10 mouse cellular contexts compared by ENCODE assay signal in the genomic region with DNA sequence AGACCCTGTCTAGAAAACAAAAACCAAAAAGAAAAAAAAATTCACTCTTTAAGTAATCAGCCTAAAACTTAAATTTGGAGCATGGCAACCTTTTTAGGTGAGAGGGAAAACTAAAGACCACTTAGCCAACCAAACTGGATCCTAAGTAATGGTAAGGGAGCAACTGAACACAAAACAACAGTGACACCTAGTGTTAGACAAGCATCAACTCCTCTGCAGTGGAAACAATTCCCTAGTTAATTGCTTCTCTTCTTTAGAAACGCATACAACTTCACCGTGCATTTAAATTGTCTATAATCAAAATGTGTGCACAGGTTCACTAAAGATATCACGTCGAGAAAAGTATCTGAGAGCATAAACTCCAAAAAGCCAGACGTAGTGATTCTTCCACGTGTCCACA.
A peak's percentile ranks its signal among the peaks of the same experiment; 100 is the strongest.
DNase-seq lines count a peak whose midpoint lies in the region; ATAC-seq and TF ChIP-seq lines count a peak whose summit lies in the region.
"Had no signal": no experiment of that assay in that cellular context is flagged by ENCODE, and none has a peak within 500 bp of the region (broad histone marks: within the 10 kb centered on the region; RNA-seq: fewer than 3 reads in every experiment).

No protein-coding gene starts in this region.

- H3K27ac ChIP-seq in hindbrain, postnatal 0 days = no peak overlapping the region
- H3K27ac ChIP-seq in hindbrain, embryonic 11.5 days (ENCODE audit: low read depth, low read length) = no peak overlapping the region
- no peak overlapping the region for H3K27ac ChIP-seq in thymus, adult 2 months (ENCODE audit: control insufficient read depth, insufficient read depth, low read length)
- H3K27ac ChIP-seq: embryonic facial prominence, embryonic 15.5 days had no signal

- DNase-seq in hindbrain, postnatal 0 days (ENCODE audit: low spot score) = peak; percentile 77
- DNase-seq in hindbrain, embryonic 11.5 days (ENCODE audit: low spot score) = no peak
- DNase-seq in CD4-positive helper T cell, adult 2 months (ENCODE audit: low read depth, low spot score) = peak; percentile 52
- DNase-seq in MN1 (ENCODE audit: low spot score) = peak; percentile 40
- peak; percentile 36 for DNase-seq in lung, postnatal 10 days
- DNase-seq in thymus, adult 2 months = no peak
- no peak for DNase-seq in kidney, adult 8-10 months
- DNase-seq: heart, postnatal 14 days had no signal

- ATAC-seq in hindbrain, postnatal 0 days = no peak; the same call in 1 of the 2 replicates
- ATAC-seq in hindbrain, embryonic 11.5 days (ENCODE audit: low FRiP score) = no peak

- 0 out of 2 replicates have a peak, but pooled peaks cover 4% of the 10 kb centered on the region for H3K36me3 ChIP-seq in hindbrain, postnatal 0 days (ENCODE audit: insufficient read depth, low read length)
- peaks cover 8% of the 10 kb centered on the region; the same call in 1 of the 2 replicates for H3K36me3 ChIP-seq in hindbrain, embryonic 11.5 days (ENCODE audit: control insufficient read depth, insufficient read depth, low read length)
- peaks cover 9% of the 10 kb centered on the region for H3K36me3 ChIP-seq in thymus, adult 2 months (ENCODE audit: control insufficient read depth, insufficient read depth, low read length)

- peak; percentile 82 for TF ChIP-seq CTCF in hindbrain, postnatal 0 days (IDR thresholded peaks at IDR 0.05; ENCODE audit: low read depth)
- TF ChIP-seq CTCF in thymus, adult 2 months (IDR thresholded peaks at IDR 0.05; ENCODE audit: borderline replicate concordance, control insufficient read depth, extremely low read depth, insufficient read depth, low read length, poor library complexity) = no peak

- H3K9ac ChIP-seq in hindbrain, postnatal 0 days (replicated peaks; ENCODE audit: low read length) = no peak overlapping the region
- no peak overlapping the region for H3K9ac ChIP-seq in hindbrain, embryonic 11.5 days (ENCODE audit: low read depth, low read length)
- H3K9ac ChIP-seq: embryonic facial prominence, embryonic 15.5 days had no signal

- no peaks in the 10 kb centered on the region for H3K9me3 ChIP-seq in hindbrain, postnatal 0 days (ENCODE audit: low read length)
- no peaks in the 10 kb centered on the region for H3K9me3 ChIP-seq in hindbrain, embryonic 11.5 days (ENCODE audit: control insufficient read depth, low read length)
- H3K9me3 ChIP-seq: embryonic facial prominence, embryonic 15.5 days had no signal

- H3K4me1 ChIP-seq in hindbrain, postnatal 0 days (ENCODE audit: insufficient read depth, low read length) = no peaks in the 10 kb centered on the region
- H3K4me1 ChIP-seq in hindbrain, embryonic 11.5 days (replicated peaks; ENCODE audit: control insufficient read depth, insufficient read depth, low read length) = no peaks in the 10 kb centered on the region
- H3K4me1 ChIP-seq in thymus, adult 2 months (replicated peaks; ENCODE audit: control insufficient read depth, insufficient read depth, low read length) = no peaks in the 10 kb centered on the region
- H3K4me1 ChIP-seq: embryonic facial prominence, embryonic 15.5 days had no signal

- no peak overlapping the region for H3K4me3 ChIP-seq in hindbrain, postnatal 0 days (ENCODE audit: low read length)
- no peak overlapping the region for H3K4me3 ChIP-seq in hindbrain, embryonic 11.5 days (ENCODE audit: low read depth, low read length)
- no peak overlapping the region for H3K4me3 ChIP-seq in thymus, adult 2 months (ENCODE audit: control insufficient read depth, insufficient read depth, low read length)
- H3K4me3 ChIP-seq: embryonic facial prominence, embryonic 15.5 days; myocyte had no signal

- H3K27me3 ChIP-seq in hindbrain, postnatal 0 days (ENCODE audit: insufficient read depth, low read length) = no peaks in the 10 kb centered on the region
- H3K27me3 ChIP-seq in hindbrain, embryonic 11.5 days (ENCODE audit: control insufficient read depth, insufficient read depth, low read length) = no peaks in the 10 kb centered on the region
- H3K27me3 ChIP-seq in thymus, adult 2 months (ENCODE audit: control insufficient read depth, insufficient read depth, low read length) = no peaks in the 10 kb centered on the region
- H3K27me3 ChIP-seq: embryonic facial prominence, embryonic 15.5 days had no signal

- H3K4me2 ChIP-seq in hindbrain, postnatal 0 days (ENCODE audit: low read depth, low read length) = no peak overlapping the region
- H3K4me2 ChIP-seq in hindbrain, embryonic 11.5 days (replicated peaks; ENCODE audit: low read depth, low read length) = no peak overlapping the region
- H3K4me2 ChIP-seq: embryonic facial prominence, embryonic 15.5 days had no signal

- WGBS in hindbrain, postnatal 0 days = 84% methylated on average over 6 of the region's 6 CpGs
- 94% methylated on average over 6 of the region's 6 CpGs for WGBS in hindbrain, embryonic 11.5 days
- 90% methylated on average over 6 of the region's 6 CpGs for WGBS in thymus, adult 2 months

- TF ChIP-seq POLR2A in thymus, adult 2 months (IDR thresholded peaks at IDR 0.05; ENCODE audit: control insufficient read depth, extremely low read depth, insufficient read depth, low read length, poor library complexity) = no peak

Comparison
In these comparisons a context has a peak if more than half of its experiments do, and no peak if none do; other contexts are left out.
1. DNase-seq: peak in hindbrain, postnatal 0 days (single experiment), CD4-positive helper T cell, adult 2 months (single experiment), MN1 (single experiment) and lung, postnatal 10 days (single experiment); none in hindbrain, embryonic 11.5 days (single experiment), thymus, adult 2 months (single experiment) and kidney, adult 8-10 months (0 of 2).